In the genomic region with DNA sequence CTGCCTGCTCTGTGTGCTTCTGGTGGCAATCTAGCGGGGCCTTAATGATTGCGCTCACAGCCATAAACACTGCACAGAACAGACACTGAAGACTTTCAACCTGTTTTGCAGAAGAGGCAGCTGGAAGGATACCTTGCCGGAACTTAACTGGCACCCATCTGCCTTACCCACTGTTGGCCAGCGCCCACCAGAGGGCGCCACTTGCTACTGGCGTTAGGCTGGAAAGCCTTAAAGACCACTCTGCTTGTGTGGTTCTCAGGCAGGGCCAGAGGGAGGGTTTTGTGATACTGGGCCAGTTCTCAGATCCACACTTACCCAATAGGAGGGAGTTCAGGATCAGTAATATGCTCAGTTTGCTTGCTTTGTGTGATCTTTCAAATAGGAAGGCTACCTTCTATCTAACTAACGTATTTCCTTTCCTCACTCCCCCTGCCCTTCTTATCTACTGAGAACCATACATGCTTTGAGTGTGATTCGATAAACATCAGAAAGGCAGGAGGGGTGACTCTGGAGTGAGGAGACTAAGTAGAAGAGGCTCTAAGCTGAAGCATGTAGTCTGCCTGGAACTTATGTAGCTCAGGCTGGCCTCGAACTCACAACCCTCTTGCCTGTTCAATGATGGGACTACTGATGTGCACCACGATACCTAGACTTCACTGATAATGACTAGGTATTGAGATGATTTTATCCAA, we compare ENCODE assay signal across 9 mouse cellular contexts.
DNase-seq lines count a peak whose midpoint lies in the region; ATAC-seq and TF ChIP-seq lines count a peak whose summit lies in the region.
"Had no signal": no experiment of that assay in that cellular context is flagged by ENCODE, and none has a peak within 500 bp of the region (broad histone marks: within the 10 kb centered on the region; RNA-seq: fewer than 3 reads in every experiment).

No protein-coding gene starts in this region.

- TF ChIP-seq CTCF in kidney, postnatal 0 days (IDR thresholded peaks at IDR 0.05; ENCODE audit: low read depth): peak; percentile 87
- peak; percentile 85 for TF ChIP-seq CTCF in heart, postnatal 0 days (IDR thresholded peaks at IDR 0.05; ENCODE audit: low read depth)

- H3K4me3 ChIP-seq in kidney, postnatal 0 days (replicated peaks; ENCODE audit: low read depth, low read length): no peak overlapping the region
- H3K4me3 ChIP-seq in kidney, embryonic 15.5 days (replicated peaks): no peak overlapping the region
- no peak overlapping the region for H3K4me3 ChIP-seq in heart, postnatal 0 days (ENCODE audit: low read depth, low read length)
- H3K4me3 ChIP-seq in midbrain, embryonic 14.5 days (replicated peaks; ENCODE audit: low read depth, low read length): no peak overlapping the region
- H3K4me3 ChIP-seq: embryonic facial prominence, embryonic 15.5 days had no signal

- H3K4me1 ChIP-seq in kidney, postnatal 0 days (replicated peaks; ENCODE audit: insufficient read depth, low read length): no peaks in the 10 kb centered on the region; the same call in 1 of the 2 replicates
- peaks cover 33% of the 10 kb centered on the region for H3K4me1 ChIP-seq in kidney, embryonic 15.5 days
- H3K4me1 ChIP-seq in heart, postnatal 0 days (ENCODE audit: control insufficient read depth, insufficient read depth): 0 out of 2 replicates have a peak, but pooled peaks cover 8% of the 10 kb centered on the region
- H3K4me1 ChIP-seq in midbrain, embryonic 14.5 days (ENCODE audit: control insufficient read depth, insufficient read depth, low read length): 0 out of 2 replicates have a peak, but pooled peaks cover 6% of the 10 kb centered on the region
- H3K4me1 ChIP-seq: embryonic facial prominence, embryonic 15.5 days had no signal

- intact Hi-C loops in left cerebral cortex, postnatal 36 days (cut with DNase I): loop anchor here (1.0 to 5.0 kb wide), 2 partner anchors 113 to 298 kb away; no protein-coding TSS in a partner anchor

- no peak overlapping the region for H3K9ac ChIP-seq in kidney, postnatal 0 days (ENCODE audit: low read depth, low read length)
- no peak overlapping the region for H3K9ac ChIP-seq in kidney, embryonic 15.5 days
- H3K9ac ChIP-seq in heart, postnatal 0 days (replicated peaks; ENCODE audit: low read depth, low read length): no peak overlapping the region
- H3K9ac ChIP-seq in midbrain, embryonic 14.5 days (replicated peaks; ENCODE audit: low read length): no peak overlapping the region
- H3K9ac ChIP-seq: embryonic facial prominence, embryonic 15.5 days had no signal

- no peaks in the 10 kb centered on the region for H3K27me3 ChIP-seq in kidney, postnatal 0 days (ENCODE audit: insufficient read depth, low read length)
- H3K27me3 ChIP-seq in kidney, embryonic 15.5 days: peaks cover 2% of the 10 kb centered on the region; the same call in 1 of the 2 replicates
- no peaks in the 10 kb centered on the region for H3K27me3 ChIP-seq in heart, postnatal 0 days (ENCODE audit: control insufficient read depth, insufficient read depth, low read length)
- no peaks in the 10 kb centered on the region for H3K27me3 ChIP-seq in midbrain, embryonic 14.5 days (ENCODE audit: control insufficient read depth, insufficient read depth, low read length)

- no peak overlapping the region for H3K4me2 ChIP-seq in kidney, postnatal 0 days (ENCODE audit: low read length)
- no peak overlapping the region for H3K4me2 ChIP-seq in kidney, embryonic 15.5 days
- no peak overlapping the region for H3K4me2 ChIP-seq in heart, postnatal 0 days (ENCODE audit: low read depth, low read length)
- no peak overlapping the region for H3K4me2 ChIP-seq in midbrain, embryonic 14.5 days (ENCODE audit: low read length)
- H3K4me2 ChIP-seq: embryonic facial prominence, embryonic 15.5 days had no signal

- no peak for ATAC-seq in kidney, postnatal 0 days (replicated peaks; ENCODE audit: low FRiP score, low read depth)
- no peak for ATAC-seq in kidney, embryonic 15.5 days (replicated peaks; ENCODE audit: low FRiP score)
- ATAC-seq in heart, postnatal 0 days (ENCODE audit: insufficient read depth, low read depth): no peak
- no peak for ATAC-seq in midbrain, embryonic 14.5 days (ENCODE audit: low FRiP score, low TSS enrichment)

- H3K36me3 ChIP-seq in kidney, postnatal 0 days (ENCODE audit: insufficient read depth, low read length): no peaks in the 10 kb centered on the region
- H3K36me3 ChIP-seq in kidney, embryonic 15.5 days: no peaks in the 10 kb centered on the region
- no peaks in the 10 kb centered on the region for H3K36me3 ChIP-seq in heart, postnatal 0 days (replicated peaks; ENCODE audit: control insufficient read depth, insufficient read depth, low read length)
- no peaks in the 10 kb centered on the region for H3K36me3 ChIP-seq in midbrain, embryonic 14.5 days (ENCODE audit: control insufficient read depth, insufficient read depth, low read length)
- H3K36me3 ChIP-seq: embryonic facial prominence, embryonic 15.5 days had no signal

- no peak overlapping the region for H3K27ac ChIP-seq in kidney, postnatal 0 days
- H3K27ac ChIP-seq in kidney, embryonic 15.5 days: no peak overlapping the region
- H3K27ac ChIP-seq in heart, postnatal 0 days (ENCODE audit: low read depth): no peak overlapping the region
- H3K27ac ChIP-seq in midbrain, embryonic 14.5 days (replicated peaks; ENCODE audit: low read depth, low read length): no peak overlapping the region
- H3K27ac ChIP-seq: embryonic facial prominence, embryonic 15.5 days had no signal

- 65% methylated on average over 10 of the region's 10 CpGs for WGBS in kidney, postnatal 0 days
- WGBS in kidney, embryonic 15.5 days: 66% methylated on average over 10 of the region's 10 CpGs
- WGBS in heart, postnatal 0 days: 59% methylated on average over 10 of the region's 10 CpGs
- 62% methylated on average over 10 of the region's 10 CpGs for WGBS in midbrain, embryonic 14.5 days

- no peaks in the 10 kb centered on the region for H3K9me3 ChIP-seq in kidney, postnatal 0 days (replicated peaks; ENCODE audit: low read length)
- no peaks in the 10 kb centered on the region for H3K9me3 ChIP-seq in kidney, embryonic 15.5 days (replicated peaks)
- H3K9me3 ChIP-seq in heart, postnatal 0 days (replicated peaks; ENCODE audit: control insufficient read depth, low read length): no peaks in the 10 kb centered on the region
- H3K9me3 ChIP-seq in midbrain, embryonic 14.5 days (ENCODE audit: control insufficient read depth, low read length): no peaks in the 10 kb centered on the region
- H3K9me3 ChIP-seq: embryonic facial prominence, embryonic 15.5 days had no signal

- no peak for TF ChIP-seq EP300 in heart, postnatal 0 days (IDR thresholded peaks at IDR 0.05; ENCODE audit: low read depth)

- peak; percentile 61 for DNase-seq in kidney, postnatal 0 days (ENCODE audit: low spot score)
- peak; percentile 54 to 76 for DNase-seq in adrenal gland, adult 18-20 months (ENCODE audit: low spot score in 2 of 2)
- peak; percentile 83 for DNase-seq in embryo, embryonic 10 days (ENCODE audit: low spot score)
- peak; percentile 43 for DNase-seq in heart, postnatal 0 days (ENCODE audit: low spot score)
- DNase-seq in left cerebral cortex, postnatal 36 days (ENCODE audit: low spot score in 2 of 2): peak; percentile 36 to 50
- DNase-seq in midbrain, embryonic 14.5 days: peak; percentile 85
- DNase-seq in thymus, adult 18-20 months: peak; percentile 64 to 74
